Mouse (Mus musculus) liver, embryonic 12.5 days (tissue): ENCODE results near the gene Gm3033. TPM values are rescaled to one million over a fixed set of nuclear protein-coding genes. Genes with fewer than 3 reads are reported as not detected.
"Not testable (repeated sequence)": the region's sequence is repeated elsewhere in the genome, so short reads cannot be mapped to it uniquely, and the experiment has no call there.

Source experiments
- ATAC-seq: fragments of 200-750 bp; cut with Nextera tagmentation; 2 replicates; pipeline ENCODE4 v1.8.0; 2017; ENCODE audit warnings: moderate number of reproducible peaks, mild to moderate bottlenecking, moderate library complexity
- H3K27ac ChIP-seq: fragments of 300-500 bp; sonication (generic); 2 replicates; pipeline ENCODE4 v1.5.1; 2016; ENCODE audit warnings: mild to moderate bottlenecking
- H3K27me3 ChIP-seq: fragments of 300-500 bp; sonication (generic); replicated peaks from 2 replicates; pipeline ENCODE4 v1.6.1; 2016; ENCODE audit warnings: mild to moderate bottlenecking, moderate library complexity
- H3K36me3 ChIP-seq: fragments of 300-500 bp; sonication (generic); 2 replicates; pipeline ENCODE4 v1.6.1; 2016; ENCODE audit warnings: mild to moderate bottlenecking, moderate library complexity
- H3K4me1 ChIP-seq: fragments of 300-500 bp; sonication (generic); 2 replicates; pipeline ENCODE4 v1.6.1; 2016
- H3K4me2 ChIP-seq: fragments of 300-500 bp; sonication (generic); 2 replicates; pipeline ENCODE4 v1.6.1; 2016; ENCODE audit warnings: mild to moderate bottlenecking, moderate library complexity
- H3K4me3 ChIP-seq: fragments of 300-500 bp; sonication (generic); 2 replicates; pipeline ENCODE4 v1.5.1; 2016; ENCODE audit warnings: mild to moderate bottlenecking, moderate library complexity
- H3K9ac ChIP-seq: fragments of 300-500 bp; sonication (generic); 2 replicates; pipeline ENCODE4 v1.6.1; 2016; ENCODE audit warnings: mild to moderate bottlenecking, moderate library complexity
- H3K9me3 ChIP-seq: fragments of 300-500 bp; sonication (generic); replicated peaks from 2 replicates; pipeline ENCODE4 v1.6.1; 2016; ENCODE audit warnings: mild to moderate bottlenecking, moderate library complexity
- WGBS: fragments of 180-500 bp; shearing (Covaris S2); methylation state at CpG from one replicate; pipeline ENCODE4 v1.1.7; 2016; ENCODE audit not compliant: insufficient replicate concordance; 5-methylcytosine and 5-hydroxymethylcytosine counted together
- polyA plus RNA-seq: library from polyadenylated mRNA; unstranded; fragments of >200 nt; fragmentation: Nextera tagmentation; extraction: Ambion mirVana; gene quantifications from 2 replicates; pipeline ENCODE4 v1.2.1, GENCODE M21; 2016

The Gm3033 gene
- not detected in 2 replicates for polyA plus RNA-seq

DNA sequence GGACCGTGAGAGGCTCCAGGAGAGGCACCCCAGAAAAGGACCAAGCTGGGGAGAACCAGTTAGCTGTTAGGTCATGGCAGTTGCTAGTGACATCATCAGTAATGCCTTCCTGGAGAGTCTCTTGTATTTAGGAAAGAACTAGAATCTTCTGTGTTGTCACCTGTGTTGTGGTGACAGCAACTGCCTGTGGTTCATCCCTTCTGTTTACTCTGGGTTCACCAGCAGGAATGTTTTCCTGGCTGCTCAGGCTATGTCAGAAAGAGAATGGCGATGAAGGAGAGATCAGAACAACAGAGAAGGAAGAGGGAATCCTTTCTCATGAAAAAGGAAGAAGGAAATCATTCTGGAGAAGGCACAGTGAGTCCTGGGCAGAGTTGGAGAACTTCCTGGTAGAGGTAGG lies at the start of gene Gm3033:
Gm3033 (plus strand) TSS at position 301 of the 400 bp plus-strand sequence.
- H3K27me3 ChIP-seq, H3K27ac ChIP-seq, ATAC-seq, H3K9ac ChIP-seq, H3K4me2 ChIP-seq, H3K9me3 ChIP-seq, H3K4me3 ChIP-seq, H3K4me1 ChIP-seq, H3K36me3 ChIP-seq: not testable (repeated sequence)
- no CpG with 5 or more reads among the region's 2 CpGs for WGBS

- not testable (repeated sequence) for H3K9ac ChIP-seq, ATAC-seq, H3K27ac ChIP-seq, H3K27me3 ChIP-seq, H3K9me3 ChIP-seq, H3K4me2 ChIP-seq, H3K36me3 ChIP-seq, H3K4me3 ChIP-seq, H3K4me1 ChIP-seq
- WGBS: no CpG with 5 or more reads among the region's 31 CpGs
Measured at GRCm38 (mm10) chr14:3809774-3810173, 36.3 kb upstream of the Gm3033 start, which contains the start of gene Gm3002. Gm3002 (plus strand) TSS chr14:3810074.

DNA sequence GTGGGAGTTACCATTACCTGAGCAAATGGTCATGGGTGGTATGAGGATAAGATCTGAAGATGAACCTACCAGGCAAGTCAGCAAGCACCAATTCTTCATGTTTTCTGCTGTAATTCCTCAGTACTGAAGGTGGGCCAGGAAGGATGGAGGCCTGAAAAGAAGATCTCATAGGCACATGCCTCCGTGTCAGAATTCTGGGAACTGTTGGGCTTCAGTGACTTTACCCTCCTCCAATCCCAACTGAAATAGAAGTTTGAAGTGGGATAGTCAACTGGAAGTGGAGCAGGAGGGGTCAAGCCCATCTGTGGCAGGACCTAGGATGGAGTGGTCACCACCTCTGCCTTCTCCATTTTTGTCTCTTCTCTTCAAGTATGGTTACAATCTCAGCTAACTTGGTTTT lies 37.8 kb downstream of the Gm3033 start, which contains the start of gene Gm2916:
Gm2916 (plus strand) TSS at position 301 of the 400 bp plus-strand sequence.
- not testable (repeated sequence) for ATAC-seq
- WGBS: no CpG with 5 or more reads among the region's 1 CpGs

More for the DNA sequence above, 37.8 kb downstream of the Gm3033 start, which contains the start of gene Gm2916:
- H3K36me3 ChIP-seq, H3K4me3 ChIP-seq, H3K9ac ChIP-seq, H3K27me3 ChIP-seq, H3K9me3 ChIP-seq, H3K27ac ChIP-seq, H3K4me2 ChIP-seq, H3K4me1 ChIP-seq: not testable (repeated sequence)

Other genes with a start within 250 kb of the Gm3033 start
- gene Gm3012, start 211.7 kb upstream of the Gm3033 start, polyA plus RNA-seq: not detected in 2 replicates
- 0.08 TPM in 1 of 2 replicates, not detected in the other for gene Gm3020, start 194.2 kb upstream of the Gm3033 start, polyA plus RNA-seq
- not detected in 2 replicates for gene Gm3043, start 157.5 kb upstream of the Gm3033 start, polyA plus RNA-seq
- not detected in 2 replicates for gene Gm3002, start 36.2 kb upstream of the Gm3033 start, polyA plus RNA-seq
- not detected in 2 replicates for gene Gm2916, start 37.9 kb downstream of the Gm3033 start, polyA plus RNA-seq
- not detected in 2 replicates for gene Gm3029, start 85.5 kb downstream of the Gm3033 start, polyA plus RNA-seq
- gene Gm3095, start 117.3 kb downstream of the Gm3033 start, polyA plus RNA-seq: not detected in 2 replicates
- gene Gm3099, start 152.1 kb downstream of the Gm3033 start, polyA plus RNA-seq: not detected in 2 replicates
- gene Gm5796, start 177.7 kb downstream of the Gm3033 start, polyA plus RNA-seq: not detected in 2 replicates
- gene Gm3115, start 237.9 kb downstream of the Gm3033 start, polyA plus RNA-seq: not detected in 2 replicates